Mouse (Mus musculus) hindbrain, embryonic 14.5 days (tissue): ENCODE measurements around the gene Sh3tc1. TPM values are rescaled to one million over a fixed set of nuclear protein-coding genes. Genes with fewer than 3 reads are reported as not detected.

ENCODE experiments used
- ATAC-seq: fragments of 200-750 bp; cut with Nextera tagmentation; 2 replicates; pipeline ENCODE4 v1.8.0; 2017; ENCODE audit warnings: moderate number of reproducible peaks, mild to moderate bottlenecking, moderate TSS enrichment, moderate library complexity; ENCODE audit not compliant: low FRiP score
- DNase-seq: peaks from one replicate; pipeline ENCODE4 v3.0.0-alpha.2; 2015; ENCODE audit warnings: low spot score
- H3K27ac ChIP-seq: fragments of 300-500 bp; sonication (generic); 2 replicates; pipeline ENCODE4 v1.5.1; 2014; ENCODE audit warnings: mild to moderate bottlenecking, moderate library complexity
- H3K27me3 ChIP-seq: fragments of 300-500 bp; sonication (generic); 2 replicates; pipeline ENCODE4 v1.6.1; 2014; ENCODE audit warnings: mild to moderate bottlenecking, low read length, mixed read lengths; ENCODE audit not compliant: control insufficient read depth, insufficient read depth
- H3K36me3 ChIP-seq: fragments of 300-500 bp; sonication (generic); replicated peaks from 2 replicates; pipeline ENCODE4 v1.6.1; 2014; ENCODE audit not compliant: control insufficient read depth, insufficient read depth
- H3K4me1 ChIP-seq: fragments of 300-500 bp; sonication (generic); replicated peaks from 2 replicates; pipeline ENCODE4 v1.6.1; 2014; ENCODE audit warnings: antibody characterized with exemption, low read length, mixed read lengths; ENCODE audit not compliant: control insufficient read depth, insufficient read depth
- H3K4me2 ChIP-seq: fragments of 300-500 bp; sonication (generic); replicated peaks from 2 replicates; pipeline ENCODE4 v1.6.1; 2014; ENCODE audit warnings: mild to moderate bottlenecking, moderate library complexity
- H3K4me3 ChIP-seq: fragments of 300-500 bp; sonication (generic); replicated peaks from 2 replicates; pipeline ENCODE4 v1.5.1; 2014; ENCODE audit warnings: mild to moderate bottlenecking, low read length
- H3K9ac ChIP-seq: fragments of 300-500 bp; sonication (generic); 2 replicates; pipeline ENCODE4 v1.6.1; 2014
- H3K9me3 ChIP-seq: fragments of 300-500 bp; sonication (generic); 2 replicates; pipeline ENCODE4 v1.6.1; 2016; ENCODE audit warnings: low read length; ENCODE audit not compliant: control insufficient read depth
- WGBS: fragments of 180-500 bp; shearing (Covaris S2); extraction: QIAGEN DNeasy Blood & Tissue Kit; methylation state at CpG from one replicate; pipeline ENCODE4 v1.1.7; 2014; 5-methylcytosine and 5-hydroxymethylcytosine counted together
- polyA plus RNA-seq: library from polyadenylated mRNA; unstranded; fragments of >200 nt; fragmentation: Nextera tagmentation; extraction: Ambion mirVana; gene quantifications from 2 replicates; pipeline ENCODE4 v1.2.1, GENCODE M21; 2014

Gene Sh3tc1
- polyA plus RNA-seq, 1 experiment from 2014 or later = 2.5 TPM

DNA sequence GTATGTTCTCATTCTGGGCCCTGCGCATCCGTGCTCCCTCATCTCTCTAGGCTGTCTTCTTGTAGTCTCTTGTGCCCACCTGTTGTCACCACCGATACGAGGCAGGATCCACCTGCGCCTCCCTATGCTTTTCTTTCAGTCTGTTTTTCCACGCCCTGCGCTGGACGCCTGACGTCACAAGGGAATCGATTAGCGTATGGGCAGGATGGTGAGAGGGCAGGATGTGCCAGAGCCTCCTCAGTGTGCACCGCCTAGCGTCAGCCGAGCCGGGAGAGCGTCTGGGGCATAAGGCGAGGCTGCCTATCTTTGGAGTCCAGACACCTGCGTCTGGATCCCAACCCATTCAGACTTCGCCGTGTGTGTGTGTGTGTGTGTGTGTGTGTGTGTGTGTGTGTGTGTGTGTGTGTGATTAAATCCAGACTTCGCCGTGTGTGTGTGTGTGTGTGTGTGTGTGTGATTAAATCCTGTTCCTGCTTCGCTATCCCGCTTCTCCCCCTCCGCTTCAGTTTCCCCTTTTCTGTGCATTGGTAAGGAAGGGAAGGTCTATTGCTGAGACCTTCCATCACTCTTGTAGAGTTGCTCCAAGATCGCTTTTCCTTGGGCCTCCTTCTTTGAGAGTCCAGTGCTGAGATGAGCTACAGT is 17.3 kb upstream of the Sh3tc1 start:
- 7% methylated on average over 25 of the region's 26 CpGs for WGBS
- Histone ChIP-seq H3K4me3 (peak overlapping the region; percentile 64), H3K27me3 (peaks cover 23% of the 10 kb centered on the region), H3K4me1 (no peaks in the 10 kb centered on the region; the same call in 1 of the 2 replicates), H3K4me2 (peak overlapping the region; percentile 85), H3K36me3 (no peaks in the 10 kb centered on the region), H3K9ac (peak overlapping the region; percentile 1; the same call in 1 of the 2 replicates), H3K27ac (peak overlapping the region; percentile 39), H3K9me3 (no peaks in the 10 kb centered on the region)
- ATAC-seq (peak; percentile 52; the same call in 1 of the 2 replicates), DNase-seq (peak; percentile 42)

DNA sequence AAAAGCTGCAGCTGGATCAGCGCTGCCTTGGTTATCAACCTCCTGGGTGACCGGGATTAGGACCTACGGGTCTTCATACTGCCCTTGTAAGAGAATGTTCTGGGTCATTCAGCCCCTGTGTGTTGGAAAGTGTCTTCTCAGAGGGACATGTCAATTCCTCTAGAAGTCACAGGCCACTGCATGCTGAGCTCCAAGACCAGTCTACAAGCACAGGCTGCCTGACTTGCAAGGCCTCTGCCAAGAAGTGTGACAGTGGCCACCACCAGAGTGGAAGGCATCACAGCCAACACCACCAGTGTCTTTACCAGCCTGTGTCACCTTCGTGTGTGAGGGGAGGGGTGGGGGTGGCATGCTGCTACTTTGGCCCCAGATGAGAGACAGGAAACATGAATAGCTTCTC is 16.2 kb upstream of the Sh3tc1 start:
- Histone ChIP-seq H3K36me3 (no peaks in the 10 kb centered on the region), H3K27me3 (peaks cover 23% of the 10 kb centered on the region), H3K4me2 (no peak overlapping the region), H3K9me3 (no peaks in the 10 kb centered on the region), H3K27ac (no peak overlapping the region), H3K4me1 (no peaks in the 10 kb centered on the region; the same call in 1 of the 2 replicates), H3K4me3 (no peak overlapping the region), H3K9ac (no peak overlapping the region)
- WGBS = 80% methylated on average over 4 of the region's 4 CpGs
- no peak for ATAC-seq
- no peak for DNase-seq

DNA sequence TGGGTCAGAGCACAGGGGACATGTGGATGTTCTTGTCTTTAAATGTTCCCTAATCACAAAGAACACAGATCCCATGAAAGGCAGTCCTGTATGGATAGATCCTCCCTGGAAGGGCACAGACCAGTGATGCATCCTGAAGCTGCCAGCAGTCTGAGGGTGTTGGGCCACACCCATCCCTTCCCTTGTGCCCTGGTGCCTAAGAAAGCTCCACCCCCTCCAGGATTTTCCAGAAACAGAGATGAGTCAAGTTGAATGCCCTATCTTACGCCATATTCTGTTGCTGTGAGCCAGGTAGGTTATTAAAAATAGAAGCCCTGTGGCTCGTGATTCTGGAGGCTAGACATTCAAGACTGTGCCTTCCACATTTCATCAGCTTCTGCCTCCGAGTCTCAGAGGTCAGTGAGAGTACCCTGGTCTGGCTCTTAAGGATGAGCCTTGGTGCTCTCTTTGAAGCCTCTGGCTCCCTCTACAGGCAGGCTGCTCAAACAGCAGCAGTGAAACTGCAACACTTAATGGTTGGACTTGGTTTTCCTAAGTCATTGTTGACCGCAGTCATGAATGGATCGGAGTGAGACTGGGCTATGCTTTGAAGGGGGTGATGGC is 15.4 kb upstream of the Sh3tc1 start:
- no peaks in the 10 kb centered on the region for H3K9me3 ChIP-seq
- no peak overlapping the region for H3K4me3 ChIP-seq
- H3K4me1 ChIP-seq = no peaks in the 10 kb centered on the region; the same call in 1 of the 2 replicates
- H3K27ac ChIP-seq = no peak overlapping the region
- peaks cover 23% of the 10 kb centered on the region for H3K27me3 ChIP-seq
- DNase-seq = peak; percentile 71
- ATAC-seq = no peak
- no peaks in the 10 kb centered on the region for H3K36me3 ChIP-seq
- H3K4me2 ChIP-seq = no peak overlapping the region
- H3K9ac ChIP-seq = no peak overlapping the region
- 31% methylated on average over 5 of the region's 5 CpGs for WGBS

- Histone ChIP-seq H3K4me2 (no peak overlapping the region), H3K4me3 (no peak overlapping the region), H3K9ac (no peak overlapping the region), H3K4me1 (no peaks in the 10 kb centered on the region), H3K27ac (no peak overlapping the region), H3K27me3 (no peaks in the 10 kb centered on the region), H3K36me3 (no peaks in the 10 kb centered on the region), H3K9me3 (no peaks in the 10 kb centered on the region)
- DNase-seq (no peak), ATAC-seq (no peak)
- 84% methylated on average over 7 of the region's 7 CpGs for WGBS
Observed at GRCm38 (mm10) chr5:35751016-35751415, 11.2 kb upstream of the Sh3tc1 start.

DNA sequence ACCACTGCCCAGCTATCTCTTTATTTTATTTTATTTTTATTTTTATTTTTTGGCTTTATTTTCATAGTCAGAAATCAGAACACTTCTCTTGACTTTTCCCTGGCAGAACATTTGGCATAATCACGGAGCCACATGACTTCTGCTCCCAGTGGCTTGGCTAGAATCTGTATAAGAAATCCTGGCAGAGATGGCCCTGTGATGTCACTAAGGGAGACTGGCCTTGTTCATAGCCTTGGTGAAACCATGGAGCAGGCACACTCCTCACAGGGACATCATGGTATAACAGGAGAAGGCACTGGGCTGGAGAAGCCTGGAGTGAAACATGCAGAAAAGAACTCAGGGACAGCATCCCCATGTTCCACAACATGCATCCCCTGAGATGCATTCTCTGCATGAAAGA is 10.2 kb upstream of the Sh3tc1 start:
- Histone ChIP-seq H3K4me2 (no peak overlapping the region), H3K4me1 (no peaks in the 10 kb centered on the region), H3K4me3 (no peak overlapping the region), H3K9ac (no peak overlapping the region), H3K27ac (no peak overlapping the region), H3K36me3 (no peaks in the 10 kb centered on the region), H3K27me3 (no peaks in the 10 kb centered on the region), H3K9me3 (no peaks in the 10 kb centered on the region)
- no peak for DNase-seq
- ATAC-seq = no peak
- WGBS = 86% methylated on average over 1 of the region's 1 CpGs

GRCm38 (mm10) chr5:35749416-35749815 is 9.6 kb upstream of the Sh3tc1 start:
- 65% methylated on average over 3 of the region's 3 CpGs for WGBS
- no peak for ATAC-seq
- Histone ChIP-seq H3K4me2 (no peak overlapping the region), H3K9ac (no peak overlapping the region), H3K4me3 (no peak overlapping the region), H3K27ac (no peak overlapping the region), H3K9me3 (no peaks in the 10 kb centered on the region), H3K36me3 (no peaks in the 10 kb centered on the region), H3K4me1 (no peaks in the 10 kb centered on the region), H3K27me3 (no peaks in the 10 kb centered on the region)
- DNase-seq = no peak

GRCm38 (mm10) chr5:35746910-35747309 is 7.1 kb upstream of the Sh3tc1 start:
- Histone ChIP-seq H3K4me3 (no peak overlapping the region), H3K4me2 (no peak overlapping the region), H3K27me3 (no peaks in the 10 kb centered on the region), H3K4me1 (no peaks in the 10 kb centered on the region), H3K9me3 (no peaks in the 10 kb centered on the region), H3K27ac (no peak overlapping the region), H3K36me3 (no peaks in the 10 kb centered on the region), H3K9ac (no peak overlapping the region)
- ATAC-seq = no peak
- WGBS = 28% methylated on average over 4 of the region's 4 CpGs
- DNase-seq = peak; percentile 80

- H3K9ac ChIP-seq = no peak overlapping the region
- H3K27ac ChIP-seq = no peak overlapping the region
- no peaks in the 10 kb centered on the region for H3K36me3 ChIP-seq
- ATAC-seq (no peak), DNase-seq (no peak)
- H3K4me2 ChIP-seq = no peak overlapping the region
- no peaks in the 10 kb centered on the region for H3K27me3 ChIP-seq
- 83% methylated on average over 5 of the region's 5 CpGs for WGBS
- H3K4me3 ChIP-seq = no peak overlapping the region
- H3K4me1 ChIP-seq = no peaks in the 10 kb centered on the region
- H3K9me3 ChIP-seq = no peaks in the 10 kb centered on the region
Observed at GRCm38 (mm10) chr5:35745406-35745805, 5.6 kb upstream of the Sh3tc1 start.

DNA sequence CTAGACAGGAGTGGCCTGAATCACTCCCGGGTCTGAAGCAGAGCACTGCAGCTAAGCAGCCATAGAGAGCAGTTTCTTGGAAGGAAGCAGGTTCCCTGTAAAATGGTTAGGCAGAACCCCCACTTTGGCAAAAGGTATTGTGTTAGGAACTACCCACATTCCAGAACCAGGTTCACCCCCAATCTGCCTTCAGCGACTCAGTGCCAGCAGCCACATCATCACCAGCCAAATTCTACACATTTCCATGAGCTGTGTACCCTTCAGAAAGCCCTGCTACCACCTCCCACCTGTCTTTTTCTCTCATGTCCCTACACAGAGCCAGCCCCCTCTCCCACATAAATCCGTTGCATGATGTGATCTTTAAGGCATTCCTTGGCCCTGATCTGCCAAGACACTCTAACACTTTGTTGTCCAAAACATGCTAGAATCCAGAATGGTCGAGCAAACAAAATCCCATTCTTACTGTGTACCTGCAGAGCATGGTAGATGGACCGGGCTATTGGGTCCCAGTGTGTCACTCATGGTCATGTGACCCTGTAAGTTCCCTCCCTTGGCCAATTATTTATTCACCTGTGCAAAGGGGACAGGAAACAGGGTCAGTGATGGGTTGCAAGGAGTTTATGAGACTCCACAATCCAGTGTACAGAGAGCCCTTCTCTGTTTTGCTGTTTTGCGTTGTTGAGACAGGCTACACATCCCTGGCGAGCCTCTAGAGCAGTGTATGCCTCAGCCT is 4.4 kb upstream of the Sh3tc1 start:
- no peaks in the 10 kb centered on the region for H3K27me3 ChIP-seq
- WGBS = 86% methylated on average over 7 of the region's 7 CpGs
- no peak overlapping the region for H3K4me2 ChIP-seq
- H3K4me1 ChIP-seq = no peaks in the 10 kb centered on the region
- no peaks in the 10 kb centered on the region for H3K36me3 ChIP-seq
- H3K4me3 ChIP-seq = no peak overlapping the region
- no peaks in the 10 kb centered on the region for H3K9me3 ChIP-seq
- DNase-seq (no peak), ATAC-seq (no peak)
- no peak overlapping the region for H3K9ac ChIP-seq
- H3K27ac ChIP-seq = no peak overlapping the region
